In genomic region chr4:119255351-119255750, GRCm38 (mm10) we compare ENCODE assay signal across 12 mouse cellular contexts. TPM values are rescaled to one million over a fixed set of nuclear protein-coding genes. Genes with fewer than 3 reads are reported as not detected.
DNase-seq lines count a peak whose midpoint lies in the region; ATAC-seq and TF ChIP-seq lines count a peak whose summit lies in the region.
"Had no signal": no experiment of that assay in that cellular context is flagged by ENCODE, and none has a peak within 500 bp of the region (broad histone marks: within the 10 kb centered on the region; RNA-seq: fewer than 3 reads in every experiment).

Gene Cldn19 (plus strand): TSS chr4:119255414.

- peak within 1 kb of the TSS; percentile 79 for H3K27ac ChIP-seq in kidney, embryonic 14.5 days (ENCODE audit: low read depth, low read length)
- peak within 1 kb of the TSS; percentile 65 for H3K27ac ChIP-seq in embryonic facial prominence, embryonic 14.5 days (replicated peaks; ENCODE audit: low read depth, low read length)
- H3K27ac ChIP-seq in hindbrain, postnatal 0 days, result peak within 1 kb of the TSS; percentile 42; the same call in 1 of the 2 replicates
- peak within 1 kb of the TSS; percentile 72 for H3K27ac ChIP-seq in neural tube, embryonic 13.5 days (replicated peaks)

- H3K9me3 ChIP-seq in kidney, embryonic 14.5 days (ENCODE audit: control insufficient read depth, low read length), result no peaks in the 10 kb centered on the region
- H3K9me3 ChIP-seq in embryonic facial prominence, embryonic 14.5 days (ENCODE audit: control insufficient read depth, low read length), result no peaks in the 10 kb centered on the region
- no peaks in the 10 kb centered on the region for H3K9me3 ChIP-seq in hindbrain, postnatal 0 days (ENCODE audit: low read length)
- no peaks in the 10 kb centered on the region for H3K9me3 ChIP-seq in neural tube, embryonic 13.5 days

- H3K27me3 ChIP-seq in kidney, embryonic 14.5 days (ENCODE audit: control insufficient read depth, insufficient read depth, low read length), result no peaks in the 10 kb centered on the region
- no peaks in the 10 kb centered on the region for H3K27me3 ChIP-seq in embryonic facial prominence, embryonic 14.5 days (replicated peaks; ENCODE audit: control insufficient read depth, insufficient read depth, low read length)
- no peaks in the 10 kb centered on the region for H3K27me3 ChIP-seq in hindbrain, postnatal 0 days (ENCODE audit: insufficient read depth, low read length)
- no peaks in the 10 kb centered on the region for H3K27me3 ChIP-seq in neural tube, embryonic 13.5 days

- ATAC-seq in kidney, embryonic 14.5 days (ENCODE audit: low FRiP score, low TSS enrichment), result no peak
- ATAC-seq in embryonic facial prominence, embryonic 14.5 days (ENCODE audit: low read depth), result no peak
- ATAC-seq in hindbrain, postnatal 0 days, result no peak
- ATAC-seq in neural tube, embryonic 13.5 days (ENCODE audit: low read depth), result no peak
- ATAC-seq: inflammation-experienced regulatory T-cells, adult 6 months had no signal

- no peak within 1 kb of the TSS for H3K4me3 ChIP-seq in kidney, embryonic 14.5 days (ENCODE audit: low read length)
- H3K4me3 ChIP-seq in embryonic facial prominence, embryonic 14.5 days (ENCODE audit: low read depth, low read length), result no peak within 1 kb of the TSS
- H3K4me3 ChIP-seq in hindbrain, postnatal 0 days (ENCODE audit: low read length), result no peak within 1 kb of the TSS
- no peak within 1 kb of the TSS for H3K4me3 ChIP-seq in neural tube, embryonic 13.5 days

- TF ChIP-seq CTCF in hindbrain, postnatal 0 days (IDR thresholded peaks at IDR 0.05; ENCODE audit: low read depth), result no peak

- H3K4me1 ChIP-seq in kidney, embryonic 14.5 days (ENCODE audit: control insufficient read depth, insufficient read depth, low read length), result peaks cover 26% of the 10 kb centered on the region
- H3K4me1 ChIP-seq in embryonic facial prominence, embryonic 14.5 days (ENCODE audit: control insufficient read depth, insufficient read depth, low read length), result peaks cover 8% of the 10 kb centered on the region
- peaks cover 11% of the 10 kb centered on the region; the same call in 1 of the 2 replicates for H3K4me1 ChIP-seq in hindbrain, postnatal 0 days (ENCODE audit: insufficient read depth, low read length)
- H3K4me1 ChIP-seq in neural tube, embryonic 13.5 days (replicated peaks), result peaks cover 21% of the 10 kb centered on the region

- no peak within 1 kb of the TSS for H3K4me2 ChIP-seq in kidney, embryonic 14.5 days (replicated peaks; ENCODE audit: low read depth, low read length)
- 0 out of 2 replicates have a peak within 1 kb of the TSS, but pooled peaks have one; percentile 4 for H3K4me2 ChIP-seq in embryonic facial prominence, embryonic 14.5 days (ENCODE audit: low read depth, low read length)
- no peak within 1 kb of the TSS for H3K4me2 ChIP-seq in hindbrain, postnatal 0 days (ENCODE audit: low read depth, low read length)
- no peak within 1 kb of the TSS for H3K4me2 ChIP-seq in neural tube, embryonic 13.5 days

- no peak for DNase-seq in kidney, adult 18-20 months
- DNase-seq in embryonic facial prominence, embryonic 14.5 days (ENCODE audit: low spot score), result no peak
- DNase-seq in hindbrain, postnatal 0 days (ENCODE audit: low spot score), result no peak
- no peak for DNase-seq in T-cell, adult 2 months (ENCODE audit: low spot score)
- no peak for DNase-seq in urinary bladder, postnatal 14 days (ENCODE audit: low spot score)
- DNase-seq: cerebellum, postnatal 36 days; right cerebral cortex, adult 18-20 months; thymus, postnatal 14 days had no signal

- WGBS in kidney, embryonic 14.5 days, result 77% methylated on average over 12 of the region's 12 CpGs
- WGBS in embryonic facial prominence, embryonic 14.5 days, result 81% methylated on average over 10 of the region's 12 CpGs
- WGBS in hindbrain, postnatal 0 days, result 55% methylated on average over 12 of the region's 12 CpGs
- WGBS in neural tube, embryonic 13.5 days, result 84% methylated on average over 12 of the region's 12 CpGs

- H3K9ac ChIP-seq in kidney, embryonic 14.5 days (ENCODE audit: low read depth, low read length), result no peak within 1 kb of the TSS
- peak within 1 kb of the TSS; percentile 42; the same call in 1 of the 2 replicates for H3K9ac ChIP-seq in embryonic facial prominence, embryonic 14.5 days (ENCODE audit: low read depth, low read length)
- 0 out of 2 replicates have a peak within 1 kb of the TSS, but pooled peaks have one; percentile 9 for H3K9ac ChIP-seq in hindbrain, postnatal 0 days (replicated peaks; ENCODE audit: low read length)
- H3K9ac ChIP-seq in neural tube, embryonic 13.5 days, result peak within 1 kb of the TSS; percentile 49

- no peaks in the 10 kb centered on the region for H3K36me3 ChIP-seq in kidney, embryonic 14.5 days (ENCODE audit: control insufficient read depth, insufficient read depth, low read length)
- H3K36me3 ChIP-seq in embryonic facial prominence, embryonic 14.5 days (ENCODE audit: control insufficient read depth, insufficient read depth, low read length), result no peaks in the 10 kb centered on the region
- H3K36me3 ChIP-seq in hindbrain, postnatal 0 days (ENCODE audit: insufficient read depth, low read length), result no peaks in the 10 kb centered on the region
- no peaks in the 10 kb centered on the region for H3K36me3 ChIP-seq in neural tube, embryonic 13.5 days

RNA-seq across cellular contexts. Expression of gene Cldn19, which starts in this region (rescaled TPM):
- 5.9 and 10.4 TPM in 2 replicates for polyA plus RNA-seq in kidney, embryonic 14.5 days (2014; fragmentation: Nextera tagmentation; extraction: Ambion mirVana)
- 0.19 and 0.38 TPM in 2 replicates for polyA plus RNA-seq in embryonic facial prominence, embryonic 14.5 days (2014; fragmentation: Nextera tagmentation; extraction: Ambion mirVana)
- 3.6 and 5.1 TPM in 2 replicates for total RNA-seq in hindbrain, postnatal 0 days (2014; rRNA removed)
- polyA plus RNA-seq in hindbrain, postnatal 0 days (2015; fragmentation: Nextera tagmentation; extraction: Ambion mirVana), result 1.1 and 1.7 TPM in 2 replicates
- polyA plus RNA-seq in neural tube, embryonic 13.5 days (2015; fragmentation: Nextera tagmentation; extraction: Ambion mirVana), result 0.45 and 0.63 TPM in 2 replicates
- total RNA-seq: megakaryocyte-erythroid progenitor cell, adult 5-6 weeks had no signal
- polyA plus RNA-seq: inflammation-experienced regulatory T-cells, adult 6 months had no signal
